Mouse (Mus musculus): ENCODE measurements around the gene Aldh2. TPM values are rescaled to one million over a fixed set of nuclear protein-coding genes. Genes with fewer than 3 reads are reported as not detected.

Aldh2 gene
- polyA plus RNA-seq, 1 experiment from 2014 or later, result 141 TPM

- Histone ChIP-seq H3K36me3 (ENCODE audit: control insufficient read depth, insufficient read depth, low read length) (peaks cover 10% of the 10 kb centered on the region), H3K9ac (ENCODE audit: low read depth, low read length) (no peak overlapping the region), H3K4me3 (ENCODE audit: low read depth, low read length) (no peak overlapping the region), H3K4me2 (ENCODE audit: low read length) (no peak overlapping the region), H3K9me3 (replicated peaks; ENCODE audit: control insufficient read depth, low read length, poor library complexity, severe bottlenecking) (no peaks in the 10 kb centered on the region), H3K4me1 (ENCODE audit: control insufficient read depth, insufficient read depth, low read length) (no peaks in the 10 kb centered on the region; the same call in 1 of the 2 replicates), H3K27ac (ENCODE audit: low read length) (no peak overlapping the region), H3K27me3 (ENCODE audit: control insufficient read depth, insufficient read depth, low read depth, low read length) (no peaks in the 10 kb centered on the region)
- WGBS, result 71% methylated on average over 1 of the region's 1 CpGs
- no peak for ATAC-seq
Observed at GRCm38 (mm10) chr5:121570787-121571186, 22.8 kb downstream of the Aldh2 start.

GRCm38 (mm10) chr5:121569881-121570420 lies 23.7 kb downstream of the Aldh2 start:
- peaks cover 10% of the 10 kb centered on the region for H3K36me3 ChIP-seq (ENCODE audit: control insufficient read depth, insufficient read depth, low read length)
- H3K9me3 ChIP-seq (replicated peaks; ENCODE audit: control insufficient read depth, low read length, poor library complexity, severe bottlenecking), result no peaks in the 10 kb centered on the region
- 70% methylated on average over 9 of the region's 9 CpGs for WGBS
- H3K27ac ChIP-seq (ENCODE audit: low read length), result no peak overlapping the region
- H3K4me3 ChIP-seq (ENCODE audit: low read depth, low read length), result no peak overlapping the region
- no peak for ATAC-seq
- H3K9ac ChIP-seq (ENCODE audit: low read depth, low read length), result no peak overlapping the region
- no peaks in the 10 kb centered on the region; the same call in 1 of the 2 replicates for H3K4me1 ChIP-seq (ENCODE audit: control insufficient read depth, insufficient read depth, low read length)
- H3K27me3 ChIP-seq (ENCODE audit: control insufficient read depth, insufficient read depth, low read depth, low read length), result no peaks in the 10 kb centered on the region
- no peak overlapping the region for H3K4me2 ChIP-seq (ENCODE audit: low read length)

DNA sequence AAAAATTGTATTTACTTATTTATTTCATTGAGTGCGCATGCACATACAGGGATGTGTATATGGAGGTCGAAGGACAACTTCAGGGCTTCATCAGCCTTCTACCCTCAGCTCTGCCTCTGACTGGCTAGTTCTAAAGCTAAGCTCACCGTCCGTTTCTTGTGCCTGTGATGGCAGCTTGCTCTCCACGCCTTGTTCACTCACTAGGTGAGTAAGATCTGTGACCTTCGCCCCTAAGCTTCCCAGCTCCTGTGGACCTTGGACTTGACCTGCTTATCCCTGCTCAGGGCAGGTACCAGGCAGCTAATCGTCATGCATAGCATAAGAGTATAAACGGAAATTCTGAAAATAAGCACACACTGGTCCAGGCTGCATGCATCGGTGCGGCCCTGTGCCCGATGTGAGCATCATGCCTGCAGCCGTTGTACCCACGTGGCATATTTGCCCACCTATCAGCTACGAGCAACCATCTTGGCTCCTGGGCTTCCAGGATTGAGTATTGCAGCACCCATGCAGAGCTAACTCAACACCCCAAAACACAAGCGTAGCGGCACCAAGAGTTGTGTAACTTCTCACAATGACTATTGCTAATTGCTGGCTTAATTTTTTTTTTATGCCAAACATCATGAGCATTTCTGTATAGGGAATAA lies 27.5 kb downstream of the Aldh2 start:
- WGBS, result 93% methylated on average over 16 of the region's 16 CpGs

GRCm38 (mm10) chr5:121564468-121564895 lies 29.1 kb downstream of the Aldh2 start:
- H3K9ac ChIP-seq (ENCODE audit: low read depth, low read length), result no peak overlapping the region

More for the DNA sequence above, 27.5 kb downstream of the Aldh2 start:
- H3K27me3 ChIP-seq (ENCODE audit: control insufficient read depth, insufficient read depth, low read depth, low read length), result no peaks in the 10 kb centered on the region
- no peak overlapping the region for H3K27ac ChIP-seq (ENCODE audit: low read length)
- H3K4me1 ChIP-seq (ENCODE audit: control insufficient read depth, insufficient read depth, low read length), result no peaks in the 10 kb centered on the region; the same call in 1 of the 2 replicates
- H3K4me2 ChIP-seq (ENCODE audit: low read length), result no peak overlapping the region
- 0 out of 2 replicates have a peak, but pooled peaks cover 2% of the 10 kb centered on the region for H3K36me3 ChIP-seq (ENCODE audit: control insufficient read depth, insufficient read depth, low read length)
- no peak for ATAC-seq
- H3K9me3 ChIP-seq (replicated peaks; ENCODE audit: control insufficient read depth, low read length, poor library complexity, severe bottlenecking), result no peaks in the 10 kb centered on the region
- no peak overlapping the region for H3K4me3 ChIP-seq (ENCODE audit: low read depth, low read length)
- no peak overlapping the region for H3K9ac ChIP-seq (ENCODE audit: low read depth, low read length)

DNA sequence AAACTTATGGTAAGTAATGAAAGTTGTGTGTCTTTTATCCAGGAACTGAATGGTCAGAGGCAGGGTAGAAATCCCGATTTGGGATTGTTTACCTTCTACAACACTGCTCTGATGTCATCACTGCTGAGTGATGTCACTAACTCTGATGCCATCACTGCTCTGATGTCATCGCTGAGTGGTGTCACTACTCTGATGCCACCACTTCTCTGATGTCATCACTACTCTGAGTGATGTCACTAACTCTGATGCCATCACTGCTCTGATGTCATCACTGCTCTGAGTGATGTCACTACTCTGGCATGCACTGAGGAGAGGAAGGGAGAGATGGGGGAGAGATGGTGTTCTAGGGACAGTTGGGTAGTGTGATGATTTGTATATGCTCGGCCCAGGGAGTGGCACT lies 31.2 kb downstream of the Aldh2 start:
- Histone ChIP-seq H3K4me3 (ENCODE audit: low read depth, low read length) (no peak overlapping the region), H3K4me2 (ENCODE audit: low read length) (no peak overlapping the region), H3K4me1 (ENCODE audit: control insufficient read depth, insufficient read depth, low read length) (no peaks in the 10 kb centered on the region), H3K27me3 (ENCODE audit: control insufficient read depth, insufficient read depth, low read depth, low read length) (no peaks in the 10 kb centered on the region), H3K27ac (ENCODE audit: low read length) (no peak overlapping the region), H3K9me3 (replicated peaks; ENCODE audit: control insufficient read depth, low read length, poor library complexity, severe bottlenecking) (no peaks in the 10 kb centered on the region), H3K36me3 (ENCODE audit: control insufficient read depth, insufficient read depth, low read length) (no peaks in the 10 kb centered on the region), H3K9ac (ENCODE audit: low read depth, low read length) (no peak overlapping the region)
- ATAC-seq, result no peak
- 87% methylated on average over 3 of the region's 3 CpGs for WGBS

More at GRCm38 (mm10) chr5:121564468-121564895, 29.1 kb downstream of the Aldh2 start:
- H3K27me3 ChIP-seq (ENCODE audit: control insufficient read depth, insufficient read depth, low read depth, low read length), result no peaks in the 10 kb centered on the region
- WGBS, result 15% methylated on average over 11 of the region's 11 CpGs
- no peak overlapping the region for H3K4me3 ChIP-seq (ENCODE audit: low read depth, low read length)
- no peak for ATAC-seq
- H3K4me2 ChIP-seq (ENCODE audit: low read length), result peak overlapping the region; percentile 31
- H3K36me3 ChIP-seq (ENCODE audit: control insufficient read depth, insufficient read depth, low read length), result no peaks in the 10 kb centered on the region
- no peak overlapping the region for H3K27ac ChIP-seq (ENCODE audit: low read length)
- no peaks in the 10 kb centered on the region for H3K4me1 ChIP-seq (ENCODE audit: control insufficient read depth, insufficient read depth, low read length)
- no peaks in the 10 kb centered on the region for H3K9me3 ChIP-seq (replicated peaks; ENCODE audit: control insufficient read depth, low read length, poor library complexity, severe bottlenecking)

DNA sequence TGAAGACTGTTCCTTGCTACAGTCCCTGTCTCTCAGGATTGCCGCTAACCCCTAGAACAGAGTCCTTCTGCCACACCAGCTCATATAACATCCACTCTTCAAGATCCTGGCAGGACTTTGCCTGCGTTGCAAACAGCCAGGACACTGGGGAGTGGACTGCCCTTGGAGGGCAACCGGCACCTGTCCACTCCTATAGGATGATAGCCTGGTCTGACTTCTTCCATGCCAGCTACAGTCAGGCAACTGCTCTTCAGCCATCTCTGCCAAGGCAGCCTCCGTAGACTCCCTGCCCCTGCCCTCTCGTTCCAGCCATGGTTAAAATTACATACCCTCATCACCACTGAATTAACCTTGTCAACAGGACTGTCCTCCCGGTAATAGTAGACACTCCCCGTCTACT lies 44.4 kb downstream of the Aldh2 start:
- Histone ChIP-seq H3K4me2 (ENCODE audit: low read length) (no peak overlapping the region), H3K4me1 (ENCODE audit: control insufficient read depth, insufficient read depth, low read length) (peaks cover 12% of the 10 kb centered on the region), H3K9ac (ENCODE audit: low read depth, low read length) (no peak overlapping the region), H3K36me3 (ENCODE audit: control insufficient read depth, insufficient read depth, low read length) (no peaks in the 10 kb centered on the region), H3K4me3 (ENCODE audit: low read depth, low read length) (no peak overlapping the region), H3K27ac (ENCODE audit: low read length) (no peak overlapping the region), H3K9me3 (replicated peaks; ENCODE audit: control insufficient read depth, low read length, poor library complexity, severe bottlenecking) (0 out of 2 replicates have a peak, but pooled peaks cover 4% of the 10 kb centered on the region), H3K27me3 (ENCODE audit: control insufficient read depth, insufficient read depth, low read depth, low read length) (no peaks in the 10 kb centered on the region)
- 87% methylated on average over 7 of the region's 7 CpGs for WGBS
- ATAC-seq, result no peak

DNA sequence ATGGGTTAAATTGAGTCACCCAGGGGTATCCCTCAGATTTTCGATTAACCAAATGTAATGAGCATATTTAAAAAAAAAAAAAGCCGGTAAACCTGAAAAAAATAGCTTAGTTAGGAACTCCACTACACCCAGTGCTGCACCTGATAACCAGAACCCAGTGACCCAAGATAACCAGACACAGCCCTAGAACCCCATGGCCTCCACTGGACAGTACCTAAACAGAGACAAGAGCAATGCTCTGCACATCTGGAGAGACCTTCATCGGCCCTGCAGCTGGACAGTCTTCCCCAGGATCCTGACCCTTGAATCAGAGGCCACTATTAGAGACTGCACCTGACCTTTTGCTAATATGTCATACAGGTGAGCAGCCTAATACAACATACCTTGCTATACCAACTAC lies 46.5 kb downstream of the Aldh2 start:
- no peaks in the 10 kb centered on the region for H3K36me3 ChIP-seq (ENCODE audit: control insufficient read depth, insufficient read depth, low read length)
- 95% methylated on average over 3 of the region's 3 CpGs for WGBS
- no peak overlapping the region for H3K4me2 ChIP-seq (ENCODE audit: low read length)
- H3K9me3 ChIP-seq (replicated peaks; ENCODE audit: control insufficient read depth, low read length, poor library complexity, severe bottlenecking), result 0 out of 2 replicates have a peak, but pooled peaks cover 4% of the 10 kb centered on the region
- ATAC-seq, result no peak
- H3K4me3 ChIP-seq (ENCODE audit: low read depth, low read length), result no peak overlapping the region
- H3K9ac ChIP-seq (ENCODE audit: low read depth, low read length), result no peak overlapping the region
- no peak overlapping the region for H3K27ac ChIP-seq (ENCODE audit: low read length)
- H3K4me1 ChIP-seq (ENCODE audit: control insufficient read depth, insufficient read depth, low read length), result peaks cover 30% of the 10 kb centered on the region
- H3K27me3 ChIP-seq (ENCODE audit: control insufficient read depth, insufficient read depth, low read depth, low read length), result no peaks in the 10 kb centered on the region

GRCm38 (mm10) chr5:121546530-121546895 lies 47.1 kb downstream of the Aldh2 start:
- WGBS, result 43% methylated on average over 6 of the region's 6 CpGs
- H3K9me3 ChIP-seq (replicated peaks; ENCODE audit: control insufficient read depth, low read length, poor library complexity, severe bottlenecking), result 0 out of 2 replicates have a peak, but pooled peaks cover 4% of the 10 kb centered on the region
- H3K4me2 ChIP-seq (ENCODE audit: low read length), result peak overlapping the region; percentile 74
- peaks cover 32% of the 10 kb centered on the region for H3K4me1 ChIP-seq (ENCODE audit: control insufficient read depth, insufficient read depth, low read length)
- H3K27ac ChIP-seq (ENCODE audit: low read length), result peak overlapping the region; percentile 98
- no peaks in the 10 kb centered on the region for H3K36me3 ChIP-seq (ENCODE audit: control insufficient read depth, insufficient read depth, low read length)
- H3K4me3 ChIP-seq (ENCODE audit: low read depth, low read length), result peak overlapping the region; percentile 83
- H3K9ac ChIP-seq (ENCODE audit: low read depth, low read length), result 0 out of 2 replicates have a peak overlapping the region, but pooled peaks have one; percentile 5
- ATAC-seq, result peak; percentile 50; the same call in 1 of the 2 replicates
- no peaks in the 10 kb centered on the region for H3K27me3 ChIP-seq (ENCODE audit: control insufficient read depth, insufficient read depth, low read depth, low read length)
